Mouse (Mus musculus) layer of hippocampus, postnatal 25 days (tissue): ENCODE measurements around the gene Furin. TPM values are rescaled to one million over a fixed set of nuclear protein-coding genes. Genes with fewer than 3 reads are reported as not detected.

Experiments used
- DNase-seq, 2 experiments: peaks; one replicate each; pipeline ENCODE4 v3.0.0; 2022; ENCODE audit warnings: mixed read lengths in 2 of 2, low spot score in 1 of 2; ENCODE audit errors: extremely low spot score in 1 of 2
- total RNA-seq, 2 experiments: library from RNA; stranded (reverse); gene quantifications; 2 replicates each; pipeline ENCODE4 v1.2.3; 2021

Gene Furin
- total RNA-seq, 2 experiments from 2014 or later = 39.6 to 42.3 TPM

GRCm38 (mm10) chr7:80346830-80347229, 58.4 kb downstream of the Furin start:
- DNase-seq = no peak

GRCm38 (mm10) chr7:80346173-80346572, 59.1 kb downstream of the Furin start:
- no peak for DNase-seq

GRCm38 (mm10) chr7:80343270-80344018, 61.8 kb downstream of the Furin start:
- no peak for DNase-seq

GRCm38 (mm10) chr7:80342858-80343257, 62.4 kb downstream of the Furin start, which contains the start of gene Hddc3:
Gene Hddc3 (plus strand): TSS chr7:80343104.
- DNase-seq = peak; percentile 95 to 99

GRCm38 (mm10) chr7:80341793-80342192, 63.4 kb downstream of the Furin start:
- DNase-seq = no peak

GRCm38 (mm10) chr7:80340793-80341192, 64.4 kb downstream of the Furin start, which contains the start of gene Unc45a:
Gene Unc45a (minus strand): TSS chr7:80341005.
- DNase-seq = peak; percentile 30 to 35

GRCm38 (mm10) chr7:80339793-80340628, 65.2 kb downstream of the Furin start:
- peak; percentile 90 to 98 for DNase-seq

GRCm38 (mm10) chr7:80339371-80339770, 65.9 kb downstream of the Furin start:
- DNase-seq = peak in 1 of 2 experiments; percentile 29

Other genes with a start within 250 kb of the Furin start
- 10 to 100 TPM; 23.0 to 23.2 TPM for gene Sema4b, start 218.6 kb downstream of the Furin start, total RNA-seq
- gene Cib1, start 172.6 kb downstream of the Furin start, total RNA-seq = 10 to 100 TPM; 23.8 to 25.2 TPM
- 1 to 10 TPM; 6.1 to 6.9 TPM for gene Gdpgp1, start 172.6 kb downstream of the Furin start, total RNA-seq
- 1 to 10 TPM; 1.8 to 2.0 TPM for gene Ttll13, start 159.1 kb downstream of the Furin start, total RNA-seq
- gene Ngrn, start 144.2 kb downstream of the Furin start, total RNA-seq = 10 to 100 TPM; 40.0 to 44.4 TPM
- 10 to 100 TPM; 19.3 to 23.6 TPM for gene Vps33b, start 135.8 kb downstream of the Furin start, total RNA-seq
- 1 to 10 TPM; 2.2 to 2.7 TPM for gene Prc1, start 111.0 kb downstream of the Furin start, total RNA-seq
- 10 to 100 TPM; 13.6 to 15.4 TPM for gene Rccd1, start 81.0 kb downstream of the Furin start, total RNA-seq
- 10 to 100 TPM; 34.9 to 41.5 TPM for gene Unc45a, start 64.4 kb downstream of the Furin start, total RNA-seq
- gene Hddc3, start 62.3 kb downstream of the Furin start, total RNA-seq = 10 to 100 TPM; 45.5 to 48.1 TPM
- gene Man2a2, start 34.1 kb downstream of the Furin start, total RNA-seq = 100 to 1,000 TPM; 141 to 168 TPM
- gene Fes, start 17.5 kb downstream of the Furin start, total RNA-seq = 1 to 10 TPM; 4.2 to 6.1 TPM
- gene Blm, start 129.7 kb upstream of the Furin start, total RNA-seq = 1 to 10 TPM; 3.8 to 5.0 TPM